Mouse (Mus musculus) E14TG2a.4 (cell line): ENCODE data around the gene Prcp.

Experiments
- H3K27me3 ChIP-seq: 2 replicates; pipeline ENCODE4 v1.6.1; 2014; ENCODE audit warnings: low read length, control low read depth; ENCODE audit not compliant: insufficient read depth
- H3K36me3 ChIP-seq: 2 replicates; pipeline ENCODE4 v1.6.1; 2014; ENCODE audit warnings: low read length, control low read depth; ENCODE audit not compliant: insufficient read depth
- H3K4me1 ChIP-seq: replicated peaks from 2 replicates; pipeline ENCODE4 v1.6.1; 2014; ENCODE audit warnings: low read depth, low read length, control low read depth
- H3K4me3 ChIP-seq: replicated peaks from 2 replicates; pipeline ENCODE4 v1.5.1; 2014; ENCODE audit warnings: mild to moderate bottlenecking, low read length
- H3K9me3 ChIP-seq: 2 replicates; pipeline ENCODE4 v1.6.1; 2014; ENCODE audit warnings: low read length, control low read depth
- CTCF ChIP-seq: conservative IDR thresholded peaks from 2 replicates; pipeline ENCODE4 v1.5.1; 2014; ENCODE audit warnings: low read length
- NANOG ChIP-seq: IDR thresholded peaks from 2 replicates; pipeline ENCODE4 v1.6.1; 2014; ENCODE audit warnings: borderline replicate concordance, low read length, mixed read lengths
- POU5F1 ChIP-seq: IDR thresholded peaks from 2 replicates; pipeline ENCODE4 v1.6.1; 2014; ENCODE audit warnings: low read length, borderline replicate concordance

Gene Prcp

DNA sequence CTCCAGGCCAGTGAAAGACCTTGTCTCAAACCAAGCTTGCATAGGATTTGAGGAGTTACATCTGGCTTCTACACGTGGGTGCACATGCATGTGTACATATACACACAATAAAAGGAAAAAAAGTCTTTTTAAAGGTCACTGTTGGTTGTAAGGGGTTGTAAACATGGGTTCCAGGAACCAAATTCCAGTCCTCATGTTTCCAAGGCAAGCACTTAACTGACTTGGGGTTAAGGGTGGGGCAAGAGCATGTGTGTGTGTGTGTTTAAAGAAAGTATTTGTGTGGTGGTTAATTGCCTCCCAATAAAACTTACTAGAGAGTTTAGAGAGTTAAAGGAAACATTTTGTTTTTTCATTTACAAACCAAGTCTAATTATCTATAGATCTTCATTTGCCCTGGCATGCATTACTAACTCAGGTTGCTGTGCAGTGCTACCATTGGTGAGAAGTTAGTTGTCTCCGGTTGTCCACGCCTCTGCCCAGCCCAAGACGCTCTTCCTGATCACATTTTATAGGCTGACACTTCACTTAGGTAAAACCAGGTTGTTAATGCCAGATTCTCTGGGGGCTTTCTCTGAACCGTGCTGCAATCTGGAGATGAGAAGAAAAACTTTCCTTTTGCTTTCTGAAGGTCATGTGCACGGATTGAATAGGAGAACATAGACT is 10.9 kb downstream of the Prcp start:
- Histone ChIP-seq H3K36me3 (peaks cover 33% of the 10 kb centered on the region; the same call in 1 of the 2 replicates), H3K27me3 (no peaks in the 10 kb centered on the region)
- TF ChIP-seq POU5F1 (no peak), NANOG (no peak), CTCF (no peak)

DNA sequence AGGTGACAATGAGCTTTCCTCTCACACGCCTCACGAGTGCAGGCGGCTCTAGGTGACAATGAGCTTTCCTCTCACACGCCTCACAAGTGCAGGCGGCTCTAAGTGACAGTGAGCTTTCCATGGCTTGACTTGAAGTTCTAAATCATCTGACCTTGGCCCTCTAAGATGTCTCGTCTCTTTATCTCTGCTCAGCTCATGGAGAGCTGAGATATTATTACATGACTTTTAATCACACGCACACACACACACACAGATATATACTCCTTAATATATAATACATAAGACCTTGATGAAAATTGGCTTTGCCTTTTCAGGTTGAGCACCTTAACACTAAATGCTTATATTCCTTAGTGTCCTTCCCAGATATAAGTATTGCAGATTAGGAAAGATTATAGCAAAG is 12.5 kb downstream of the Prcp start:
- H3K36me3 ChIP-seq: peaks cover 29% of the 10 kb centered on the region; the same call in 1 of the 2 replicates
- no peak for TF ChIP-seq CTCF
- TF ChIP-seq POU5F1: no peak
- TF ChIP-seq NANOG: no peak
- no peaks in the 10 kb centered on the region for H3K27me3 ChIP-seq
- H3K4me3 ChIP-seq: no peak overlapping the region
- H3K9me3 ChIP-seq: no peaks in the 10 kb centered on the region
- peaks cover 14% of the 10 kb centered on the region for H3K4me1 ChIP-seq

More for the DNA sequence above, 10.9 kb downstream of the Prcp start:
- H3K9me3 ChIP-seq: no peaks in the 10 kb centered on the region
- H3K4me1 ChIP-seq: peaks cover 14% of the 10 kb centered on the region
- no peak overlapping the region for H3K4me3 ChIP-seq

DNA sequence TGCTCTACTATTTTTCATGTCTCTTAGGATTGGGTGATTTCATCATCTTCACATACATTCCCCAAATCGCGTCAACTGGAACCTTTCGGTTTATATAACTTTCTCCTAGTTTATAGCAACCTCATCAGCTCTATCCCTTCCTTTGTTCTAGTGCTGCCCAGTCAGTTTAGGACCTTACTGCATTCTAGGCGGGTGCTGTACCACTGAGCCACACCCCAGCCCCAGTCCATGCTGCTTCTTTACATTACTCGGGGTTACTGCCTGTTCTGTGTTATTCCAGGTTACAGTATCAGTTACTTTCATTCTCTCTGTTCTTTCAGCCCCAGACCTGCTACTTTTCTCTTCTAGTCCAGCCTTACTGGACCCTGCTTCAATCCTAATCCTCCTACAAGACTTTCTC is 13.0 kb downstream of the Prcp start:
- TF ChIP-seq CTCF (no peak), POU5F1 (no peak), NANOG (no peak)
- no peaks in the 10 kb centered on the region for H3K27me3 ChIP-seq
- peaks cover 14% of the 10 kb centered on the region for H3K4me1 ChIP-seq
- H3K36me3 ChIP-seq: peaks cover 26% of the 10 kb centered on the region; the same call in 1 of the 2 replicates
- H3K4me3 ChIP-seq: no peak overlapping the region
- H3K9me3 ChIP-seq: peaks cover 3% of the 10 kb centered on the region; the same call in 1 of the 2 replicates

DNA sequence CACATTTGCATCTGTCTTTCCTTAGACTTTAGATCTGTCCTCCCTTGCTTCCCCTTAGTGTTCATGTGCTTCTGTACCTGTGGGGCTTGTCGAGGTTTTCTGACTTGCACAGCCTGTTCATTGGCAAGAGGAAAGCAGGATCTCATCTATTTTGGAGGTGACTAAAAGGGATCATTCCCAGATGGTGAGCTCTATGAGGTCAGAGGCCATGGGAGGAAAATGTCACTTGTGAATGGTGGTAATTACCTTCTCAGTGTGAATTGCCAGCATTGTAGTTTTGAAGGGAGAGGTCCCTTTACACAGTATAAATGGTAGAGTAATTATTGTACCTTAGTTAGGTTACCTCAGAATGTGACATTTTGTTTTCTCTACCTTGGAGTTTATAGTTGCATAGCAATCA is 15.9 kb downstream of the Prcp start:
- TF ChIP-seq CTCF: no peak
- peaks cover 6% of the 10 kb centered on the region; the same call in 1 of the 2 replicates for H3K4me1 ChIP-seq
- H3K27me3 ChIP-seq: no peaks in the 10 kb centered on the region
- H3K36me3 ChIP-seq: peaks cover 15% of the 10 kb centered on the region; the same call in 1 of the 2 replicates
- peaks cover 3% of the 10 kb centered on the region; the same call in 1 of the 2 replicates for H3K9me3 ChIP-seq
- no peak overlapping the region for H3K4me3 ChIP-seq

DNA sequence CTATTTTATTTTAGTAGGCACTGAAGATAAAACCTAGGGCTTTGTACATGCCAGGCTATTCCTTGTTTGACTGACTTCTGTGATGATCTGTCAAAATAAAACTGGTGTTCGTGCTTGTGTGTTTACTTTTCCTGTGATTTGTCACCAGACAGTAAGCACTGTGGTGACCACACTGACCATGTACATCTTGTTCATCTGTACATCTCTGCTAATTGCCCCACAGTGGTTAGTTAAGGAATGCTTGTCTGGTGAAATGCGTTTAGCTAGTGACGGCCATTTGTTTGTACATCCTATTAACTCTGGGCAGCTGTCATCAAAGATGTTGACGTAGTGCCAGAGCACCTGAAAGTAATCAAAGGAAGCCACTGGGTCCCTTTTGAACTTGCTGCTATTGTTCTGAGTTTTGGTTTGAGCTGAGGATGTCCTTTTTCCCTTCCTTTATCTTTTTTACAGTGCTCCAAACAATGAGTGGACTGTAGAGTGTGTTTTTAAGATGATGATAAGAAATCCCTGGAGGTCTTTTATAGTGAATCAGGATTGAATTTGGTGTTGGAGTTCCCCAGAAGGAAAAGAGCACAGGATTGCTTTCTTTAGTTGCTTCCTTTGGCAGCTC is 16.5 kb downstream of the Prcp start:
- peaks cover 12% of the 10 kb centered on the region; the same call in 1 of the 2 replicates for H3K36me3 ChIP-seq
- H3K9me3 ChIP-seq: peaks cover 3% of the 10 kb centered on the region; the same call in 1 of the 2 replicates
- H3K27me3 ChIP-seq: no peaks in the 10 kb centered on the region
- peaks cover 6% of the 10 kb centered on the region; the same call in 1 of the 2 replicates for H3K4me1 ChIP-seq
- TF ChIP-seq NANOG (no peak), CTCF (no peak), POU5F1 (no peak)
- no peak overlapping the region for H3K4me3 ChIP-seq

DNA sequence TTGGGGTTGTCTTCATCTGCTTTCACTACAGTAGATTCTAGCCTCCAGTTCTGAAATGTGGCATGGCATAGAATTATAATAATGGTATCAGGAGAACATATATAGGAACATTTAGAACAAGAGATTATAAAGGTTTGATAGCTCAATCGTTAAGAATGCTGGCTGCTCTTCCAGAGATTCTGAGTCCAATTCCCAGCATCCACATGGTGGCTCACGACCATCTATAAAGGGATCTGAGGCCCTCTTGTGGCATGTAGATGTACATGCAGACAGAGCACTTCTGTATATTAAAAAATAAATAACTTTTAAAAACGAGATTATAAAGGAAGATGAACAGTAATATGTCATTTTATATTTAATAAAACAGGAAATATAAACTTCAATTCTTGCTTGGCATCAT is 19.2 kb downstream of the Prcp start:
- no peaks in the 10 kb centered on the region for H3K4me1 ChIP-seq
- H3K27me3 ChIP-seq: no peaks in the 10 kb centered on the region
- H3K4me3 ChIP-seq: no peak overlapping the region
- TF ChIP-seq NANOG (no peak), CTCF (peak; percentile 32), POU5F1 (no peak)
- H3K9me3 ChIP-seq: peaks cover 3% of the 10 kb centered on the region; the same call in 1 of the 2 replicates
- peaks cover 7% of the 10 kb centered on the region; the same call in 1 of the 2 replicates for H3K36me3 ChIP-seq

DNA sequence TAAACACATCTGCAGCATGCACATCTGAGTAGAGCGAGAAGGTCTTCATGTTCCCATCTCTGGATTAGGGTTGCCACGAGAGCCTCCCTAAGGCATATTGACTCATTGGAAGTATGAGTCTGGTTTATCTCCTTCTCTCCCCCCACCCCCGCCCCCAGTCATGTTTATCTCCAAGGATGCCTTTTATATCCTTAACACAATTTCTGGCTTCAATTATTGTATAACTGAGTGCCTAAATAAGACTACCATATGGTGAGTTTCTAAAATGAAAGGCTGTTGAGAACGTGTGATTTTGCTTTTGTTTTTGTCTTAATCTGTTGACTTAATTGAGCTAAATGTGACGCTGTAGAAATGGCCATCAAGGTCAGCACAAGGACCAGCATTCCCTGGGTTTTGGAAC is 21.8 kb downstream of the Prcp start:
- Histone ChIP-seq H3K4me3 (no peak overlapping the region), H3K27me3 (no peaks in the 10 kb centered on the region), H3K36me3 (no peaks in the 10 kb centered on the region), H3K4me1 (no peaks in the 10 kb centered on the region), H3K9me3 (peaks cover 3% of the 10 kb centered on the region; the same call in 1 of the 2 replicates)
- TF ChIP-seq NANOG: no peak

DNA sequence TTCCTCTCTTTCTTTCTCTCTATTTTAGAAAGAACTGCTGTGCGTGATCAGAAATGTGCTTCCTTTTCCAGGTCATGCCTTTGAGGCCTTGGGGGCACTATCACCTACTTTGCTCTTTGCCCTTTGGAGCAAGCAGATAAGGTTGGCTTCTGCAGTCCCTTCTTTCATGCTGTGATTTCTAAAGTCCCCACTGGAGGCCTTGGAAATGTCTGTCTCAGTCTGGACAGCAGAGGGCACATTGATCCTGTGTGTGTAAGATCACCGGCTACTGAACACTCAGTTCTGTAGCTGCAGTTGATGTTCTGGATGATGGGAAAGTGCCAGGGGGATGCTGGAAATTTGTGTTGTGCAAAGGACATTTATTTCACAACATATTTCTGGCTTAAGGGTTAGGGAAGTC is 22.8 kb downstream of the Prcp start:
- Histone ChIP-seq H3K4me3 (no peak overlapping the region), H3K36me3 (no peaks in the 10 kb centered on the region), H3K27me3 (no peaks in the 10 kb centered on the region), H3K4me1 (no peaks in the 10 kb centered on the region), H3K9me3 (peaks cover 2% of the 10 kb centered on the region; the same call in 1 of the 2 replicates)
- TF ChIP-seq NANOG (no peak), POU5F1 (no peak), CTCF (peak; percentile 18)
